Mouse (Mus musculus): ENCODE measurements around the gene Fhl1. TPM values are rescaled to one million over a fixed set of nuclear protein-coding genes. Genes with fewer than 3 reads are reported as not detected.

The Fhl1 gene
- polyA plus RNA-seq, 1 experiment from 2014 or later, result 7.9 TPM

Other genes with a start within 250 kb of the Fhl1 start
- not detected in 2 replicates for gene Gm10477, start 207.0 kb upstream of the Fhl1 start, polyA plus RNA-seq (2015; fragmentation: Nextera tagmentation; extraction: Ambion mirVana)
- gene Gm648, start 182.2 kb upstream of the Fhl1 start, polyA plus RNA-seq (2015; fragmentation: Nextera tagmentation; extraction: Ambion mirVana), result 0.22 and 0.24 TPM in 2 replicates
- 15.2 and 17.2 TPM in 2 replicates for gene Mmgt1, start 133.7 kb upstream of the Fhl1 start, polyA plus RNA-seq (2015; fragmentation: Nextera tagmentation; extraction: Ambion mirVana)
- gene Slc9a6, start 122.0 kb upstream of the Fhl1 start, polyA plus RNA-seq (2015; fragmentation: Nextera tagmentation; extraction: Ambion mirVana), result 6.7 and 7.6 TPM in 2 replicates
- gene Map7d3, start 90.5 kb downstream of the Fhl1 start, polyA plus RNA-seq (2015; fragmentation: Nextera tagmentation; extraction: Ambion mirVana), result 1.1 and 1.2 TPM in 2 replicates
- gene Adgrg4, start 138.4 kb downstream of the Fhl1 start, polyA plus RNA-seq (2015; fragmentation: Nextera tagmentation; extraction: Ambion mirVana), result not detected in 2 replicates

All from thymus, postnatal 0 days (tissue).